Mouse (Mus musculus): Measurements from ENCODE around the gene Kcnip1. TPM values are rescaled to one million over a fixed set of nuclear protein-coding genes. Genes with fewer than 3 reads are reported as not detected.

Gene Kcnip1
- polyA plus RNA-seq, 1 experiment from 2014 or later, result 110 TPM

GRCm38 (mm10) chr11:33903494-33903893, 89.5 kb downstream of the Kcnip1 start:
- H3K9me3 ChIP-seq (ENCODE audit: control insufficient read depth, low read length), result no peaks in the 10 kb centered on the region
- no peaks in the 10 kb centered on the region for H3K4me1 ChIP-seq (replicated peaks; ENCODE audit: control insufficient read depth, insufficient read depth, low read length)
- DNase-seq (ENCODE audit: low spot score), result no peak
- no peak overlapping the region for H3K4me2 ChIP-seq (replicated peaks)
- no peak overlapping the region for H3K4me3 ChIP-seq (replicated peaks; ENCODE audit: low read length)
- no peak overlapping the region for H3K27ac ChIP-seq
- no peak overlapping the region for H3K9ac ChIP-seq
- no peak for ATAC-seq (ENCODE audit: low FRiP score)
- WGBS, result 67% methylated on average over 6 of the region's 6 CpGs
- H3K27me3 ChIP-seq (ENCODE audit: control insufficient read depth, insufficient read depth, low read length), result no peaks in the 10 kb centered on the region
- no peaks in the 10 kb centered on the region for H3K36me3 ChIP-seq (replicated peaks; ENCODE audit: control insufficient read depth, insufficient read depth)

GRCm38 (mm10) chr11:33902377-33902776, 90.6 kb downstream of the Kcnip1 start:
- H3K4me2 ChIP-seq (replicated peaks), result no peak overlapping the region
- no peak overlapping the region for H3K4me3 ChIP-seq (replicated peaks; ENCODE audit: low read length)
- no peaks in the 10 kb centered on the region for H3K27me3 ChIP-seq (ENCODE audit: control insufficient read depth, insufficient read depth, low read length)
- no peak overlapping the region for H3K9ac ChIP-seq
- ATAC-seq (ENCODE audit: low FRiP score) (no peak), DNase-seq (ENCODE audit: low spot score) (no peak)
- 90% methylated on average over 10 of the region's 10 CpGs for WGBS
- no peaks in the 10 kb centered on the region for H3K4me1 ChIP-seq (replicated peaks; ENCODE audit: control insufficient read depth, insufficient read depth, low read length)
- H3K36me3 ChIP-seq (replicated peaks; ENCODE audit: control insufficient read depth, insufficient read depth), result no peaks in the 10 kb centered on the region
- no peak overlapping the region for H3K27ac ChIP-seq
- no peaks in the 10 kb centered on the region for H3K9me3 ChIP-seq (ENCODE audit: control insufficient read depth, low read length)

GRCm38 (mm10) chr11:33901783-33902182, 91.2 kb downstream of the Kcnip1 start:
- Histone ChIP-seq H3K4me1 (replicated peaks; ENCODE audit: control insufficient read depth, insufficient read depth, low read length) (no peaks in the 10 kb centered on the region), H3K4me2 (replicated peaks) (no peak overlapping the region), H3K36me3 (replicated peaks; ENCODE audit: control insufficient read depth, insufficient read depth) (no peaks in the 10 kb centered on the region), H3K27ac (no peak overlapping the region), H3K9ac (no peak overlapping the region), H3K4me3 (replicated peaks; ENCODE audit: low read length) (no peak overlapping the region), H3K27me3 (ENCODE audit: control insufficient read depth, insufficient read depth, low read length) (no peaks in the 10 kb centered on the region), H3K9me3 (ENCODE audit: control insufficient read depth, low read length) (no peaks in the 10 kb centered on the region)
- DNase-seq (ENCODE audit: low spot score), result no peak
- WGBS, result 80% methylated on average over 2 of the region's 2 CpGs
- no peak for ATAC-seq (ENCODE audit: low FRiP score)

- ATAC-seq (ENCODE audit: low FRiP score) (no peak), DNase-seq (ENCODE audit: low spot score) (no peak)
- Histone ChIP-seq H3K27ac (no peak overlapping the region), H3K9ac (no peak overlapping the region), H3K4me1 (replicated peaks; ENCODE audit: control insufficient read depth, insufficient read depth, low read length) (no peaks in the 10 kb centered on the region), H3K9me3 (ENCODE audit: control insufficient read depth, low read length) (0 out of 2 replicates have a peak, but pooled peaks cover 5% of the 10 kb centered on the region), H3K27me3 (ENCODE audit: control insufficient read depth, insufficient read depth, low read length) (no peaks in the 10 kb centered on the region), H3K4me2 (replicated peaks) (no peak overlapping the region), H3K4me3 (replicated peaks; ENCODE audit: low read length) (no peak overlapping the region), H3K36me3 (replicated peaks; ENCODE audit: control insufficient read depth, insufficient read depth) (no peaks in the 10 kb centered on the region)
- 76% methylated on average over 4 of the region's 4 CpGs for WGBS
Measured at GRCm38 (mm10) chr11:33891084-33891483, 101.9 kb downstream of the Kcnip1 start.

GRCm38 (mm10) chr11:33890382-33890781, 102.6 kb downstream of the Kcnip1 start:
- Histone ChIP-seq H3K9me3 (ENCODE audit: control insufficient read depth, low read length) (0 out of 2 replicates have a peak, but pooled peaks cover 5% of the 10 kb centered on the region), H3K27ac (no peak overlapping the region), H3K4me1 (replicated peaks; ENCODE audit: control insufficient read depth, insufficient read depth, low read length) (no peaks in the 10 kb centered on the region), H3K4me2 (replicated peaks) (no peak overlapping the region), H3K9ac (no peak overlapping the region), H3K4me3 (replicated peaks; ENCODE audit: low read length) (no peak overlapping the region), H3K36me3 (replicated peaks; ENCODE audit: control insufficient read depth, insufficient read depth) (no peaks in the 10 kb centered on the region), H3K27me3 (ENCODE audit: control insufficient read depth, insufficient read depth, low read length) (no peaks in the 10 kb centered on the region)
- DNase-seq (ENCODE audit: low spot score) (no peak), ATAC-seq (ENCODE audit: low FRiP score) (no peak)
- WGBS, result 65% methylated on average over 2 of the region's 2 CpGs

- H3K27ac ChIP-seq, result no peak overlapping the region
- 93% methylated on average over 3 of the region's 3 CpGs for WGBS
- no peak overlapping the region for H3K9ac ChIP-seq
- ATAC-seq (ENCODE audit: low FRiP score), result no peak
- 0 out of 2 replicates have a peak, but pooled peaks cover 5% of the 10 kb centered on the region for H3K9me3 ChIP-seq (ENCODE audit: control insufficient read depth, low read length)
- no peaks in the 10 kb centered on the region for H3K36me3 ChIP-seq (replicated peaks; ENCODE audit: control insufficient read depth, insufficient read depth)
- DNase-seq (ENCODE audit: low spot score), result no peak
- H3K4me1 ChIP-seq (replicated peaks; ENCODE audit: control insufficient read depth, insufficient read depth, low read length), result no peaks in the 10 kb centered on the region
- H3K4me2 ChIP-seq (replicated peaks), result no peak overlapping the region
- no peaks in the 10 kb centered on the region for H3K27me3 ChIP-seq (ENCODE audit: control insufficient read depth, insufficient read depth, low read length)
- H3K4me3 ChIP-seq (replicated peaks; ENCODE audit: low read length), result no peak overlapping the region
Measured at GRCm38 (mm10) chr11:33887660-33888059, 105.3 kb downstream of the Kcnip1 start.

- Histone ChIP-seq H3K4me3 (replicated peaks; ENCODE audit: low read length) (no peak overlapping the region), H3K36me3 (replicated peaks; ENCODE audit: control insufficient read depth, insufficient read depth) (no peaks in the 10 kb centered on the region), H3K4me1 (replicated peaks; ENCODE audit: control insufficient read depth, insufficient read depth, low read length) (no peaks in the 10 kb centered on the region), H3K9ac (no peak overlapping the region), H3K27ac (no peak overlapping the region), H3K4me2 (replicated peaks) (no peak overlapping the region), H3K9me3 (ENCODE audit: control insufficient read depth, low read length) (no peaks in the 10 kb centered on the region), H3K27me3 (ENCODE audit: control insufficient read depth, insufficient read depth, low read length) (no peaks in the 10 kb centered on the region)
- ATAC-seq (ENCODE audit: low FRiP score) (no peak), DNase-seq (ENCODE audit: low spot score) (no peak)
- 82% methylated on average over 4 of the region's 4 CpGs for WGBS
Measured at GRCm38 (mm10) chr11:33885981-33886380, 107.0 kb downstream of the Kcnip1 start.

GRCm38 (mm10) chr11:33882731-33883328, 110.1 kb downstream of the Kcnip1 start:
- DNase-seq (ENCODE audit: low spot score), result no peak

GRCm38 (mm10) chr11:33874925-33875324, 118.0 kb downstream of the Kcnip1 start:
- 0 out of 2 replicates have a peak, but pooled peaks cover 7% of the 10 kb centered on the region for H3K4me1 ChIP-seq (replicated peaks; ENCODE audit: control insufficient read depth, insufficient read depth, low read length)
- no peak overlapping the region for H3K4me3 ChIP-seq (replicated peaks; ENCODE audit: low read length)
- peaks cover 8% of the 10 kb centered on the region; the same call in 1 of the 2 replicates for H3K9me3 ChIP-seq (ENCODE audit: control insufficient read depth, low read length)
- ATAC-seq (ENCODE audit: low FRiP score) (no peak), DNase-seq (ENCODE audit: low spot score) (no peak)
- no peak overlapping the region for H3K9ac ChIP-seq
- H3K27ac ChIP-seq, result no peak overlapping the region
- no peak overlapping the region for H3K4me2 ChIP-seq (replicated peaks)
- no peaks in the 10 kb centered on the region for H3K36me3 ChIP-seq (replicated peaks; ENCODE audit: control insufficient read depth, insufficient read depth)
- H3K27me3 ChIP-seq (ENCODE audit: control insufficient read depth, insufficient read depth, low read length), result no peaks in the 10 kb centered on the region

More at GRCm38 (mm10) chr11:33882731-33883328, 110.1 kb downstream of the Kcnip1 start:
- no peak overlapping the region for H3K4me3 ChIP-seq (replicated peaks; ENCODE audit: low read length)
- no peak overlapping the region for H3K4me2 ChIP-seq (replicated peaks)
- H3K9ac ChIP-seq, result no peak overlapping the region
- H3K9me3 ChIP-seq (ENCODE audit: control insufficient read depth, low read length), result no peaks in the 10 kb centered on the region
- 85% methylated on average over 5 of the region's 5 CpGs for WGBS
- H3K27ac ChIP-seq, result no peak overlapping the region
- H3K27me3 ChIP-seq (ENCODE audit: control insufficient read depth, insufficient read depth, low read length), result no peaks in the 10 kb centered on the region
- no peaks in the 10 kb centered on the region for H3K36me3 ChIP-seq (replicated peaks; ENCODE audit: control insufficient read depth, insufficient read depth)
- no peaks in the 10 kb centered on the region for H3K4me1 ChIP-seq (replicated peaks; ENCODE audit: control insufficient read depth, insufficient read depth, low read length)
- no peak for ATAC-seq (ENCODE audit: low FRiP score)

Measured in hindbrain, embryonic 14.5 days (tissue).